Mouse (Mus musculus) liver, postnatal 0 days (tissue): Measurements from ENCODE around the gene Ica1.

Experiments
- CTCF ChIP-seq: sonication (generic); IDR thresholded peaks from 2 replicates; pipeline ENCODE4 v1.5.1; 2016; ENCODE audit warnings: antibody characterized with exemption, low read depth
- EP300 ChIP-seq: IDR thresholded peaks from 2 replicates; pipeline ENCODE4 v1.6.1; 2016; ENCODE audit warnings: antibody characterized with exemption, low read depth, mild to moderate bottlenecking

DNA sequence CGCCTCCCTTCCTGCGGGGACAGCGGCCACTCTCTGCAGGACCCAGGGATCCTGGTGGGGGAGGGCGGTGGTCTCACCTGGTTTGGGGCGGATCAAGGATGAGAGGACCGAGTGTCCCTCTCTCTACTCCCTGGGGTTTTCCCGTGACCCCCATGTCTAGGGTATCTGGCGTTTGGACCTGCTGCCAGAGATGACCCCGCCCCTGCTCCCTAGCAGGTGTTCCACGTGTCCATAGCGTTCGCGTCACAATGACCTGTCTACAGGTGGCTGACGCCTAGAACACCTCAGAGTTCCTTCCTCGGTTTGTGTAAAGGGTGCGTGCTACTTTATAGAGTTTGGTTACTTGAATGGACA lies at the start of gene Ica1:
- TF ChIP-seq CTCF: no peak
- TF ChIP-seq EP300: no peak
